Mouse (Mus musculus) layer of hippocampus, adult 8-10 months (tissue): ENCODE results near the gene Clec16a. TPM values are rescaled to one million over a fixed set of nuclear protein-coding genes. Genes with fewer than 3 reads are reported as not detected.

Experiments
- DNase-seq, 2 experiments: peaks; one replicate each; pipeline ENCODE4 v3.0.0; 2022; ENCODE audit warnings: low spot score in 2 of 2
- total RNA-seq, 4 experiments: library from RNA; stranded (reverse); gene quantifications; 2 replicates each; pipeline ENCODE4 v1.2.4; 2022

Clec16a gene
- total RNA-seq, 4 experiments from 2014 or later, result 85.2 to 99.0 (median 92.5) TPM

GRCm38 (mm10) chr16:10763540-10764264, 218.6 kb downstream of the Clec16a start:
- DNase-seq, result no peak

DNA sequence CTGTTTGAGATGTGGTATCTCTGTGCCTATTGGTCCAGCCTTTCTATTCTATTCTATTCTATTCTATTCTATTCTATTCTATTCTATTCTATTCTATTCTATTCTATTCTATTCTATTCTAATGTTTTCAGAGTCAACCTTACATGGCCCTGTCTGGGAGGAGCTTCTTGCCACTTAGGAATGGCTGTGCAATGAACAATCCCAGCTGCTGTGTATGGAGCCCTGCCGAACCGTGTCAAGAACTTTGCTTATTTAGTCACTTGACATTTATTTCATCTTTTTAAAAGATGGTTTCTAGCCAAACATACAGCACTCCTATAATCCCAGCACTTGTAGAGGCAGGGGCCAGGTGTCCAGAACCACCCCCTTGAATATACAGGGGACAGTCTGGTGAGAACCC, 219.2 kb downstream of the Clec16a start:
- no peak for DNase-seq

GRCm38 (mm10) chr16:10767158-10767557, 222.0 kb downstream of the Clec16a start:
- peak in 1 of 2 experiments; percentile 42 for DNase-seq

DNA sequence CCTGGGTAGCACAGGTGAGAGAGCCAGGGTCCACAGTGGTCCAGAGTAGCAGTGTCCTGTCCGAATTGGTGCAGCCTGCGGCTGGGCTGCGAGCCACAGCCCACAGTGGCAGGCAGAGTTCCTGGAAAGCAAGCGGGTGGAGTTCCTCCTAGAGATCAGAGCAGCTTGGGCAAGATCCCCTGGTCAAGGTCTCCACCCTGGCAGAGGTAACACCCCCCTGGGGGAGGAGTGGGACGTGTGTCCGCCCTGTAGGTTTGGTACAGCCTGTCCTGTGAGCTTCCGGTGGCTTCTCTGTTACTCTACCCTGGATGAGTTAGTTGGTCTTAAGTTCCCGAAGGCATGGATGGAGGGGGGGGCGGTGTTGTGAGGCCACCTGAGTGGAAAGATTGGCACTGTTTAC, 223.7 kb downstream of the Clec16a start:
- no peak for DNase-seq

DNA sequence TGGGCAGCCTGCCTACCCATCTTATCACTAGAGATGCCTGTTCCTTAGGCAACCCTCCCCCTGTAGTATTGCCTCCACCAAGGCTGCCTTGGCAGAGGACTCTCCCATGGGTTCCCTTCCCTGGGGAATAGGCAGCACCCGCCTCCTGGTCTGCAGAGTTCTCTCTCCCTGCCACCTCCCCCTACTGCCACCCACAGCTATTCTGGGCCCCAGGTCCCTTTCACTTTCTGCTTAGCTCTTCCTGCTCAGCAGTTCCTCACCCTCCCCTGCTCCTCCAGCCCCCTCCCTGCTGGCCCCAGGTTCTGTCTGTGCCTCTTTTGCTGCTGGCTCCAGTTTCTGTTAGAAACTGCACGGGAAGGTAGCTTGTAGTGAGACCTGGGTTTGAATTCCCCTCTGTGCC, 224.5 kb downstream of the Clec16a start:
- no peak for DNase-seq

- no peak for DNase-seq
These were observed 225.6 kb downstream of the Clec16a start for GRCm38 (mm10) chr16:10770531-10771325.

DNA sequence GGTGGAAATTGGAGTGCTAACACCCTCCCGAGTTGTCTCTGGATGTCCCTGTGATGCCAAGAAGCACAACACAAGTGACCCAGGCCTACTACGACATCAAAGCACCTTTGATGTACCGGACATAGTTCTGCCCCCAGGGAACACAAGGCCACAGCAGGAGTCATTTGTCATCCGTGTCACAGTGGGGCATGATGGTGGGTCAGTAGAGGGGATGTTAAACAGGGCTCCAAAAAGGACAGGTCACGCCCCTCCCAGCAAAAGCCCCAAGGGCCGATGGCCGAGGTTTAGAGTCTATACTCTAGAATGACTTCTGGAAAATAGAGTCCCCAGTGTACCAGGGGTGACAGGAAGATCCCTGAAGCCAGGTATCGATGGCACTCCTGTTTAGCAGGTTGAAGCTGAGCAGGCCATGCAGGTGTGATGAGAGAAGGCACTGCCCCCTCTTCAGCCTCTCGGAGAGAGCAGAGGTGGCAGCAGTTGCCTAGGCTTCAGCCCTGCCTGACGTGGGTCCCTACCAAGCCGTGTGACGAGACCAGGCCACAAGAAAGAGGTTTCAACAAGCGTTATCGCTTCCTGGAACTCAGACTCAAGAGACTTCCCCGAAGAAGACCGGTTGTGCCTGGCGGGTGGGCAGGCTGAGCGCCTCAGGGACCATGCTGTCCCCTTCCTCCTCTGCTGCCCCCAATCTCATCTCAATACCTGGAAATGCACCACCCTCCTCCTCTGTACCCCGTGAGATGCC, 226.8 kb downstream of the Clec16a start:
- DNase-seq, result no peak

- DNase-seq, result no peak
These were observed 228.4 kb downstream of the Clec16a start for GRCm38 (mm10) chr16:10773543-10773942.

DNA sequence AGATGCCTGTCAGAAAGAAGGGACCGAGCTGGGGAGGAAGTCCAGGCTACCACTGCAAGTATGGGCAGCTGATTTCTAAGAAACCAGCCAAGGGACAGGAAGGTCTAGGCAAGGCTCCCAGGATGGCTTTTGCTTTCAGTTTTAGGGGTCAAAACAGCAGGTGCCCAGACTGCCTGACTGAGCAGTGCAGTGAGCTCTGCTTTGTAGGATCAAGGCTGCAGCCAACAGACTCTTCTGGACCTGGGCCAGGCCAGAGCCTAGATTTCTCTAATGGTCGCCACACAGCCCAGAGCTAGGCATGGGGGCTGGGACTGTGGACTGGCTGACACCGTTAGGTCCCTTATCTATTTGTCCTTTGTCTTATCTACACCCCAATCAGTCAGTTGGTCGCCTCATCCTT, 229.6 kb downstream of the Clec16a start:
- DNase-seq, result no peak

- no peak for DNase-seq
These were observed 231.2 kb downstream of the Clec16a start for GRCm38 (mm10) chr16:10776322-10776721.

GRCm38 (mm10) chr16:10777579-10778160, 232.5 kb downstream of the Clec16a start:
- no peak for DNase-seq

- DNase-seq, result no peak
These were observed 235.5 kb downstream of the Clec16a start for GRCm38 (mm10) chr16:10780631-10781120.

DNA sequence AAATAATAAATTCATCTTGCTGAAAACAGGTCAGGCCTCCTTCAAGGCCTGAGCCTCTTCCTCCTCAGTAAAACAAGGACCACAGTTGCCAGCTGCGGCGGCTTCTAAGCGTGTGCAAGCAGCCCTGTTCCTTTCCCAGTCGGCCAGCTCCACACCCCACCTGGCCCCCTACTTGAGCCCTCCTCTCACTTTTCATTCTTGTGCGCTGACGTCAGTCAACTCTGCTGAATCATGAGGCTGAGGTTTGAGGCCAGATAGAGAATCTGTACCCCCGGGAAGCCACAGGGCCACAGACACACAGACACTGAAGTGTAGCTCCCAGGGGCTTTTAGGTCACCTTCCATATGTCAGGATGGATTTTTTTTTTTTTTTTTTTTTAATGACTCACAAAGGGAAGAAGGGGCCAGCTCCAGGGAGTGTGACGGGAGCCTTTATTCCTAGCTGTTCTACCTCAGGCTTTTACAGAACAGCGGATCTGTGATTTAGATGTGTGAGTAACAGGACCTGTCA, 236.8 kb downstream of the Clec16a start:
- DNase-seq, result no peak

DNA sequence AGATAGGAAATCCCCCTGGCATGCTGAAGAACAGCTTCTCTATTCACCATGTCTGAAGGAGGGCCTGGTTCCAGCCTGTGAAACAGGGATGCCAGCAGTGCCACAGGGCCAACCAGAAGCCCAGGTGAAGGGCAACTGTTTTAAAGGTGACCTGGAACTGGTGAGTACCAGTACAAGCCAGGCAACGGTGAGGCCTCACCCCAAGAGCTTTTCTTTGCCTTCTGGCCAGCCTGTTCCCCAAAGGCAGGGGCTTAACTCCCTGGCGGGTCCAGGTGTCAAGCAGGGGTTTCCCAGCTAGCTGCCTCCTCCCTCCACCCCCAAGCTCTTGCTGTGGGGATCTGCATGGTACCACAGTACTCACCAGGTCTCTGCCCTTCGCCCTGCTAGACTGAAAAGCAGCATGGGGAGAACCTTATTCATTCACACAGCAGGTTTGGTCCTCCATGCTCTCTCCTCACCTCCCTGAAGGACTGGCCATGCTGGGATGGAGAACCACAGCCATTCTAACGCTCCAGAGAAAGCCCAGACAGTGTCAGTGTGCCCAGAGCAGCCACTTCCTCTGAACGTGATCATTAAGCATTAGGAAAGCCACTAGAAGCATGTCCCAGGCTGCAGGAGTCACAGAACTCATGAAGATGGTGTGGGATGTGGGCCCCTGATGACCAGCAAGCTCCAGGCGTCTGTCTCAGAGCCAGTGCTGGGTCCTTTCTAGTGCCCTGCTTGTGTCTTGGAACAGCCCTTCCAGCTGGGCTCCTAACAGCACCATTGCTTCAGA, 237.4 kb downstream of the Clec16a start:
- no peak for DNase-seq

DNA sequence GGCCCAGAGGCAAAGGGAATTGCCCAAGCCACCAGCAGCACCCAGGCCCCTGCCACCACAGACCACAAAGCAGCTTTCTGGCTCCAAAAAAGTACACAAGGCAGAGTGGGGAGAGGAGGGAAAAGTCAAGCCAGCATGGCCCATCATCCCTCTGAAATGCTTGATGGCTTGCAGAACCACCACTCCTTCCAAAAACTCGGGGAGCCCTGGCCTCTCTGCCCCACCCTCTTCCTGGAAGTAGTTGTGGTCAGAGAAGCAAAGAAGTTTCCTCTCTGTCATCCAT, 238.0 kb downstream of the Clec16a start:
- DNase-seq, result no peak

GRCm38 (mm10) chr16:10783451-10783850, 238.3 kb downstream of the Clec16a start:
- DNase-seq, result no peak

DNA sequence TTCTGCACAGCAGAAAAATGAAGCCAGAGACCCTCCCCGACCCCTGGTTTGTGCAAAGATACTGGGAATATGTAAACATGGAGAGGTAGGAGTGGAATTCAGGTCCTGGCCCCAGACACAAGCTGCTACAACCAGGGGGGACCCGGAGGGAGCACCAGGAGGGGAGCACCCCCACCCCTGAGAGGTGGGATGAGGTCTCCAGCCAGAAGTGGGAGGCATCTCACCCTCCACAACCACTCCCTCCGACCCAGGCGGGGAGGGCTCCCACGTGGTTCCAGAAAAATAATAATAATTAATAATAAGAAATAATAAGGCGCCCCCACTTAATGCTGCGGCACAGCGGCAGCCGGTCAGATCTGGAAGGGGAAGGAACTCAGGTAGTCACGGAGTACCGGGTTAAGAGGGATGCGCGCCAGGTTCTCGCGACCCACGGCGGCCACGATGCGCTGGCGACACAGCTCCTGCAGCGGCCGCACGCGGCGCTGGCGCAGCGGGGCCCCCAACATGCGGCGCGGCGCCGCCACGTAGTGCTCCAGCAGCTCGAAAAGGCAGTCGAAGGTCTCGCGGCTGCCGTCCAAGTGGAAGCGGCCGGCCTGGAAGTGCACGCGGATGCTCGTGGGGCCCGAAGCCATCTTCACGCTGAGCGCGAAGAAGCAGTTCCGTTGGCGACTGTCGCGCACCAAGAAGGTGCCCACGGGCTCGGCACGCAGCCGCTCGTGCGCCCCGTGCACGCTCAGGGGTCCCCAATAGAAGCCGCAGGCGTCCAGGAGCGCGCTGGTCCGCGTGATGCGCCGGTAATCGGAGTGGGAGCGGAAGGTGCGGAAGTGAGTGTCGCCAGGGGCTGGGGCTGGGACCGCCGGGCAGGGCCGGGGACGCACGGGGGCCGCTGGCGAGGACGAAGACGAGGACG, 239.0 kb downstream of the Clec16a start:
- DNase-seq, result no peak

- DNase-seq, result peak; percentile 59 to 81
These were observed 239.7 kb downstream of the Clec16a start for GRCm38 (mm10) chr16:10784793-10785370.
